Mouse (Mus musculus): ENCODE measurements around the gene Gpr22.

The Gpr22 gene

GRCm38 (mm10) chr12:31665999-31666398, 47.7 kb downstream of the Gpr22 start:
- no peak for DNase-seq

Measured in lung, postnatal 10 days (tissue).